Mouse (Mus musculus) forebrain, embryonic 11.5 days (tissue): ENCODE data around the gene Gpr25. TPM values are rescaled to one million over a fixed set of nuclear protein-coding genes. Genes with fewer than 3 reads are reported as not detected.

Source experiments
- ATAC-seq: fragments of 200-750 bp; cut with Nextera tagmentation; replicated peaks from 2 replicates; pipeline ENCODE4 v1.8.0; 2017; ENCODE audit warnings: moderate TSS enrichment; ENCODE audit not compliant: low FRiP score
- DNase-seq: peaks from one replicate; pipeline ENCODE4 v3.0.0-alpha.2; 2017; ENCODE audit warnings: low spot score
- H3K27ac ChIP-seq: fragments of 300-500 bp; sonication (generic); 2 replicates; pipeline ENCODE4 v1.5.1; 2014; ENCODE audit warnings: low read depth, low read length
- H3K27me3 ChIP-seq: fragments of 300-500 bp; sonication (generic); 2 replicates; pipeline ENCODE4 v1.6.1; 2014; ENCODE audit warnings: mild to moderate bottlenecking, low read length, mixed read lengths; ENCODE audit not compliant: control insufficient read depth, insufficient read depth
- H3K36me3 ChIP-seq: fragments of 300-500 bp; sonication (generic); 2 replicates; pipeline ENCODE4 v1.6.1; 2014; ENCODE audit warnings: mild to moderate bottlenecking, low read length, moderate library complexity, mixed read lengths; ENCODE audit not compliant: control insufficient read depth, insufficient read depth
- H3K4me1 ChIP-seq: fragments of 300-500 bp; sonication (generic); replicated peaks from 2 replicates; pipeline ENCODE4 v1.6.1; 2014; ENCODE audit warnings: low read length, mixed read lengths; ENCODE audit not compliant: control insufficient read depth, insufficient read depth
- H3K4me2 ChIP-seq: fragments of 300-500 bp; sonication (generic); 2 replicates; pipeline ENCODE4 v1.6.1; 2014; ENCODE audit warnings: low read depth, mild to moderate bottlenecking, low read length, moderate library complexity, mixed read lengths; ENCODE audit not compliant: severe bottlenecking
- H3K4me3 ChIP-seq: fragments of 300-500 bp; sonication (generic); 2 replicates; pipeline ENCODE4 v1.5.1; 2014; ENCODE audit warnings: low read depth, low read length
- H3K9ac ChIP-seq: fragments of 300-500 bp; sonication (generic); 2 replicates; pipeline ENCODE4 v1.6.1; 2014; ENCODE audit warnings: low read length
- H3K9me3 ChIP-seq: fragments of 300-500 bp; sonication (generic); 2 replicates; pipeline ENCODE4 v1.6.1; 2016; ENCODE audit warnings: low read length, mixed read lengths; ENCODE audit not compliant: control insufficient read depth
- WGBS: fragments of 180-500 bp; shearing (Covaris S2); extraction: QIAGEN DNeasy Blood & Tissue Kit; methylation state at CpG from one replicate; pipeline ENCODE4 v1.1.7; 2014; 5-methylcytosine and 5-hydroxymethylcytosine counted together
- polyA plus RNA-seq: library from polyadenylated mRNA; unstranded; fragments of >200 nt; fragmentation: Nextera tagmentation; extraction: Ambion mirVana; gene quantifications from 2 replicates; pipeline ENCODE4 v1.2.1, GENCODE M21; 2014

Gene Gpr25
- polyA plus RNA-seq, 1 experiment from 2014 or later = not detected

GRCm38 (mm10) chr1:136247393-136247792 lies 13.3 kb downstream of the Gpr25 start:
- WGBS = 93% methylated on average over 5 of the region's 5 CpGs

GRCm38 (mm10) chr1:136244469-136244868 lies 16.2 kb downstream of the Gpr25 start:
- DNase-seq = no peak
- WGBS = 85% methylated on average over 4 of the region's 5 CpGs
- ATAC-seq = no peak

More at GRCm38 (mm10) chr1:136247393-136247792, 13.3 kb downstream of the Gpr25 start:
- DNase-seq = no peak
- Histone ChIP-seq H3K4me3 (no peak overlapping the region), H3K27me3 (no peaks in the 10 kb centered on the region), H3K4me2 (no peak overlapping the region), H3K4me1 (no peaks in the 10 kb centered on the region), H3K36me3 (no peaks in the 10 kb centered on the region), H3K27ac (no peak overlapping the region), H3K9me3 (no peaks in the 10 kb centered on the region), H3K9ac (no peak overlapping the region)
- no peak for ATAC-seq

GRCm38 (mm10) chr1:136241801-136242200 lies 18.9 kb downstream of the Gpr25 start:
- Histone ChIP-seq H3K9ac (no peak overlapping the region), H3K27ac (no peak overlapping the region), H3K9me3 (no peaks in the 10 kb centered on the region), H3K4me1 (no peaks in the 10 kb centered on the region), H3K27me3 (no peaks in the 10 kb centered on the region), H3K4me2 (no peak overlapping the region), H3K4me3 (no peak overlapping the region), H3K36me3 (no peaks in the 10 kb centered on the region)
- DNase-seq (no peak), ATAC-seq (no peak)
- 89% methylated on average over 7 of the region's 7 CpGs for WGBS

More at GRCm38 (mm10) chr1:136244469-136244868, 16.2 kb downstream of the Gpr25 start:
- no peaks in the 10 kb centered on the region for H3K4me1 ChIP-seq
- H3K36me3 ChIP-seq = no peaks in the 10 kb centered on the region
- no peak overlapping the region for H3K4me2 ChIP-seq
- no peaks in the 10 kb centered on the region for H3K9me3 ChIP-seq
- no peak overlapping the region for H3K27ac ChIP-seq
- no peaks in the 10 kb centered on the region for H3K27me3 ChIP-seq
- H3K4me3 ChIP-seq = no peak overlapping the region
- no peak overlapping the region for H3K9ac ChIP-seq

GRCm38 (mm10) chr1:136238495-136238894 lies 22.2 kb downstream of the Gpr25 start:
- Histone ChIP-seq H3K9ac (no peak overlapping the region), H3K4me1 (peaks cover 3% of the 10 kb centered on the region; the same call in 1 of the 2 replicates), H3K4me2 (no peak overlapping the region), H3K27ac (no peak overlapping the region), H3K4me3 (no peak overlapping the region), H3K36me3 (no peaks in the 10 kb centered on the region), H3K9me3 (no peaks in the 10 kb centered on the region), H3K27me3 (no peaks in the 10 kb centered on the region)
- ATAC-seq = no peak
- DNase-seq = no peak
- 83% methylated on average over 4 of the region's 4 CpGs for WGBS

GRCm38 (mm10) chr1:136234595-136235092 lies 26.0 kb downstream of the Gpr25 start:
- H3K9ac ChIP-seq = peak overlapping the region; percentile 83
- H3K4me2 ChIP-seq = peak overlapping the region; percentile 75
- H3K4me3 ChIP-seq = peak overlapping the region; percentile 64
- ATAC-seq (no peak; the same call in 1 of the 2 replicates), DNase-seq (no peak)
- peak overlapping the region; percentile 44; the same call in 1 of the 2 replicates for H3K27ac ChIP-seq
- peaks cover 24% of the 10 kb centered on the region for H3K4me1 ChIP-seq
- H3K36me3 ChIP-seq = no peaks in the 10 kb centered on the region
- under 1% methylated on average over 9 of the region's 9 CpGs for WGBS
- H3K27me3 ChIP-seq = no peaks in the 10 kb centered on the region
- no peaks in the 10 kb centered on the region for H3K9me3 ChIP-seq

DNA sequence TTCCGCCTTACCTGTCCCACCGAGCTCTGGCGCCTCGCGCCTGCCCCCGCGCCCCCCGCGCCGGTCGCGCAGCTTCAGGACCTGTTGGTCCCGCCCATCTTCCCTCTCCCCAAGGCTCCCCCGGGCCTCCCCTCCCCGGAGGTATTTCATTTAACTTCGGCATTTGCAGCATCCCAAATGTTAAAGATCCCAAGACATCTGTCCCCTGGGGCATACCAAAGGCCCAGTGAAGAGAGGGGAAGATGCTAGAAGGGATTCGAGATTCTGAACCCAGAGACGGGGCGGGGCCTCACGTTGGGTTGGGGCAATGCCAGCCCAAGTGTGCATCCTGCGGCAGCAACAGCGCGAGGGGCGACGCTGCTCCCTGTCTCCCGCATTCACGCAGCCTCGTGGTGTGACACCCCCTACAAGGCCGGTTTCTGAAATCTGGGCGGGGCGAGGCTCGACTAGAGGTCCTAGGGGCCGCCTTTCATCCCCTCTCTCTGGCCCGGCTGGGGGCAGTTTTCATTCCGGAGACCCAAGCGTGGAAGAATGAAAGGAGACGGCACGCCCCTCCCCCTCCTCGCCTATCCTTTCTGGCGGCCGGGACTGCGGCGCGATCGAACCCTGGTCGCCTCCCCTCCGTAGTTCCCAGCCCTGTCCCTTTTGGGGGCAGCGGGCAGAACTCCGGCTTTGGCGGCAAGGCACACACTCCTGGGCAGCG lies 26.6 kb downstream of the Gpr25 start, which contains the start of gene Inava:
TSS of gene Inava (minus strand) at position 373 of the 703 bp plus-strand sequence.
- Histone ChIP-seq H3K4me1 (peaks cover 27% of the 10 kb centered on the region), H3K4me2 (peak within 1 kb of the TSS; percentile 75), H3K9me3 (no peaks in the 10 kb centered on the region), H3K36me3 (no peaks in the 10 kb centered on the region), H3K4me3 (peak within 1 kb of the TSS; percentile 64), H3K27me3 (no peaks in the 10 kb centered on the region), H3K9ac (peak within 1 kb of the TSS; percentile 83), H3K27ac (peak within 1 kb of the TSS; percentile 44)
- peak; percentile 93 for DNase-seq
- peak; percentile 92 for ATAC-seq
- WGBS = under 1% methylated on average over 45 of the region's 51 CpGs

DNA sequence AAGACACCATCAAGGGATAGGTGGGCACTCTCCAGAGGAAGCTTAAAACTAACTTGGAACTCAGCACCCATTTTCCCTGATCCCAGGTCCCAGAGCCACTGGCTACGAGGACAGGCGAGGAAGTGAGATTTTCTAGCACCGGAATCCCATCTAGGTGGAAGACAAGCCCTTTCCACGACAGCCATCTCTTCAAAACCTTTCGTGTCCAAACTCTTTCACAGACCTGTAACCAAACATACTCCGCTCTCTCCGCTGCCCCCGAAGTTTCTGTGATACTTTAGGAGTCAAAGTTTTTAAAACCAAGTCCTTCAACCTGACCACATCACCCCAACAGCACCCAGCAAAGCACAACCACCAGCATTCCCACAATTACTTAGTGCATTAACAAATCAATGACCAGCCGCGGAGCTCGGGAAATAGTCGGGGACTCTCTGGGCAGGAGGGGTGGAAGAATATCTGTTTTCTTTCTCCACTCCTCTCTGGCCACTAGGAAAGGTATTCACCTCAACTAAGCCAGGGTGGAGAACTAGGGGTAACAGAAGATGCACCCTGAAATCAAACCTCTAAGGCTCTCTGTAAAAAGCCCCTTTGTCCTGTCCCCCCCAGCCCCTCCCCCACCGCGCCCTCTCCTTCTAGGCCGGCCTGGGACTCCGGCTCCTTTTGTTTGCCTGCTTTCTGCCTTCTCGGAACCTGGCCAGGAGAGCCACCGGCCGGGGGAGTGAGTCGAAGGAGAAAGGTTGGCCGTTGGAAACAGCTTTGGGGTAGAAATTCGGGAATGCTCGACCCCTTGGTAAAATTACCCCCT lies 27.5 kb downstream of the Gpr25 start:
- H3K9ac ChIP-seq = peak overlapping the region; percentile 83
- peak; percentile 77 for DNase-seq
- no peak for ATAC-seq
- H3K9me3 ChIP-seq = no peaks in the 10 kb centered on the region
- WGBS = under 1% methylated on average over 23 of the region's 23 CpGs
- H3K4me1 ChIP-seq = peaks cover 35% of the 10 kb centered on the region
- H3K27me3 ChIP-seq = no peaks in the 10 kb centered on the region
- H3K27ac ChIP-seq = peak overlapping the region; percentile 44
- H3K36me3 ChIP-seq = no peaks in the 10 kb centered on the region
- H3K4me2 ChIP-seq = peak overlapping the region; percentile 75
- peak overlapping the region; percentile 64 for H3K4me3 ChIP-seq

DNA sequence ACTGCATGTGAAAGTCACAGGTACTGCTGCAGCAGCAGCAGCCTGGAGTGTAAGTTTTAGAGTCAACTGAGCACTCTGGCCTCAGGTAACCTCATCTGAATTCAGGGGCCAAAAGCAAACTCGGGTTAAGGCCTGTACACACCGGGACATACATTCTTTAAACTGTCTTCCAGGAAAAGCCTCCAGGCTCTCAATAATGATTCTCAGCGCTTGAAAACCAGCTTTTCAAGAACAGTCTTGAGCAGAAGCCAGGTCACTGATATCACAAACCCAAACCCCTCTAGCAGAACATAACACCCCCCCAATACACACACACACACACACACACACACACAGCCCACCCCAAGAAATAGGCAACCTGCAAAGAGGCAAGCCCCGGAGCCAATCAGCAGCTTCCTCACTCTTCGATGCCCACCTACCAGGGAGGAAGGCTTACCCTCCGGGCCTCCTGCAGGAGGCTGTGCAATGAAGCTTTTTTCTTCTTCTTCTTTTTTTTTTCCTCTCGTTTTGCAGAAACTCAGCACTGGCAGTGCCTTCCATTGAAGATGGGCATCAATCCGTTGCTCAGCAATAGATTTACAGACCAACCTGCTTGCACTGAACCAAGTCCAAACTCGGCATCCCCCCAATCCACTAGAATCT lies 28.3 kb downstream of the Gpr25 start:
- peak overlapping the region; percentile 83 for H3K9ac ChIP-seq
- no peak overlapping the region for H3K27ac ChIP-seq
- H3K4me3 ChIP-seq = peak overlapping the region; percentile 64
- no peaks in the 10 kb centered on the region for H3K36me3 ChIP-seq
- DNase-seq = no peak
- ATAC-seq = no peak
- WGBS = under 1% methylated on average over 9 of the region's 9 CpGs
- H3K4me2 ChIP-seq = peak overlapping the region; percentile 75
- no peaks in the 10 kb centered on the region for H3K9me3 ChIP-seq
- peaks cover 36% of the 10 kb centered on the region for H3K4me1 ChIP-seq
- no peaks in the 10 kb centered on the region for H3K27me3 ChIP-seq
